Mouse (Mus musculus): ENCODE results near the gene Castor2.

The Castor2 gene

GRCm38 (mm10) chr5:134164688-134165087 lies 65.2 kb downstream of the Castor2 start:
- DNase-seq (ENCODE audit: low read depth, low spot score): no peak

DNA sequence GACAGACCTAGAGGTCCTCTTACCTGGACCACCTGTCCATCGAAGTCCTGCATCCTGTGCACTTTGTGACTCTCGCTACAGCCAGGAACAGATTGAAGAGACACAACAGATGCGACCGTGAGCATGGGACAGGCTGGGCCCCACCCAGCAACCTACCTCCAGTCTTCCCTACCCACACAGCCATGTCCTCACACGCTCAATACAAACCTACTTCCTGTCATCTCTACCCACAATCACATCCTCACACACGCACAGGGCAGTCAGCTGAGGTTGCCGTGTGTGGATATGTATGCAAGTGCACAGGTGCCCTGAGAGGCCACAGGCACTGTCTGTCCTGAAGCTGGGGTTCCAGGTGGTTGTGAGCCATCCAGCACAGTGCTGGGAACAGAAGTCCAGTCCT lies 67.1 kb downstream of the Castor2 start:
- DNase-seq (ENCODE audit: low read depth, low spot score): no peak

DNA sequence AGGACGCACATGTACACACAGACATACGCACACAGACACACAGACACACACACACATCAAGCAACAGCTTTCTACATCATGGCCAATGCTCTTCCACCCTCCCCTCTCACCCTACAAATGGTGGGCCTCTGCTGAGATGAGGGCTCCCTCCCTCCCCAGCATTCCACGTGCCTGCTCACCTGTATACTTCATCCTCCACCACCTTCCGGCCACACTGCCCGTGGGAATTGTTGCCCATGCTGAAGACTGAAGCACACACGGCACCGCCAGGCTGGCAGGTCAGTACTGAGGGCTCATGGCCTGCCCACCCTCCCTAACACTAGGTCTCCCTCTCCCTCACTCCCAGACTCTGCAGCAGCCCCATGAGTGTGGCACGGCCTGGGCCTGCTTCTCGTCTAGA lies 68.5 kb downstream of the Castor2 start:
- DNase-seq (ENCODE audit: low read depth, low spot score): no peak

GRCm38 (mm10) chr5:134169231-134169630 lies 69.7 kb downstream of the Castor2 start:
- no peak for DNase-seq (ENCODE audit: low read depth, low spot score)

- DNase-seq (ENCODE audit: low read depth, low spot score): no peak
Observed at GRCm38 (mm10) chr5:134170167-134170566, 70.7 kb downstream of the Castor2 start.

GRCm38 (mm10) chr5:134173206-134173605 lies 73.7 kb downstream of the Castor2 start:
- DNase-seq (ENCODE audit: low read depth, low spot score): peak; percentile 20

DNA sequence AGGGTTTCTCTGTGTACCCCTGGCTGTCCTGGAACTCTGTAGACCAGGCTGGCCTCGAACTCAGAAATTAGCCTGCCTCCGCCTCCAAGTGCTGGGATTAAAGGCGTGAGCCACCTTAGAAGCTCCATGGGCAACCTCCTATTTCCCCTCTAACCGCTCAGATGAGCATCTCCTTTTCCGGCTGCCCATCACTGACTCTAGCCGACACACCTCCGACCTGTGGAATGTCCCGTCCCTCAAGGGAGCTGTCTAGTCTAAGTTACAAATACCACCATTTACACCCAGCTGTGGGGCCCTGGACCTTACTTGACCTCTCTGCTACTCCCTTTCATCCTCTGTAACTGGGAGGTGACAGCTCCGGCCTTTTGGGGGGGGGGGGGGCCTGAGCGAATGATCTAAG lies 76.2 kb downstream of the Castor2 start:
- DNase-seq (ENCODE audit: low read depth, low spot score): no peak

DNA sequence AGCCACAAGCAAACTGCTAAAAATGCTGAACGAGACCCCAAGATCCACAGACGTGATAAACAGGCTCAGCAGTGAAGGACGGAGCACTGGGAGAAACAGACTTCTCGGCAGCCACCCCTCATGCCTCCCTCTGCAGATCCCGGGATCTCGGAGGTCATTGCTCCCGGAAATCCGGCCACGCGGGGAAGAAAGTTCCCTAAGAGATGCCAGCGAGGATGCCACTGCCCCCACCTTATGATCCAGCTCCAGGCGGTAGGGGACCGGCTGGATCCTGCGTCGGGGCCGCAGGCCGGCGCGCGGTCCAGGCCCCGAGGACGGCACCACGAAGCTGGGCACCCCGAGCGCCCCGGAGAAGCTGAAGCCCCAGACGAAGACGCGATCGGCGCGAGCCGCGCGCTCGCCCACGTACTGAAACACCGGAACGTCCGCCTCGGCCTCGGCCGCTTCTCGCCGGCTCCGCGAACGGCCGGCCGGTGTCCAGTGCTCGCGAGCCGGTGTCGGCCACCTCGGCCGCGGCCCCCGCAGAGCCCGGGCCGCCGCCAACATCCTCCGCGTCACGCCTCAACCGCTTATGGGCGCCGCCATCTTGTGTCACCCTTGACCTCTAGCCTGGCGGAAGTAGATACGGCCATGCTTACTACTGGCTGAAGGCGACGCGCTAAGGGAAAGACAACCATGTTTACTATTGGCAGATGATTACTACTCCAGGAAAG lies 76.8 kb downstream of the Castor2 start, which contains the start of gene Rcc1l:
Rcc1l (minus strand) TSS at position 606 of the 713 bp plus-strand sequence.
- DNase-seq (ENCODE audit: low read depth, low spot score): peak; percentile 72

DNA sequence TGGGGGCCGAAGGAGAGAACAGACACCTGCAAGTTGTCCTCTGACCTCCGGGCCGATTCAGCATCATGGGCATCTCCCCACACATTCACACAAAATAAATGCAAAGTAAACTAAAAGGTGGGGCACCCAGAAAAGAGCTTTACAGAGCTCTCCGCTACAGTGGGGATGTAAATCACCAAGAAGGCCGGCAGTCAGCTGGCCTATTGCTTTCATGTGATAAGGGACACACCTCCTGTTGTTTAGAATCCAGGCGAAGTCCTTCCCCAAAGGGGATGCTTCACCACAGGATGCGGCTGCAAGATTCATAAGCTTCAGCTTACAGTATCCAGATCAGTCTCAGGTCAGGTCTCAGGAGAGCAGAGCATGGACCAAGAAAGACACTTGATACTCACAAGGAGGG lies 79.0 kb downstream of the Castor2 start:
- no peak for DNase-seq (ENCODE audit: low read depth, low spot score)

DNA sequence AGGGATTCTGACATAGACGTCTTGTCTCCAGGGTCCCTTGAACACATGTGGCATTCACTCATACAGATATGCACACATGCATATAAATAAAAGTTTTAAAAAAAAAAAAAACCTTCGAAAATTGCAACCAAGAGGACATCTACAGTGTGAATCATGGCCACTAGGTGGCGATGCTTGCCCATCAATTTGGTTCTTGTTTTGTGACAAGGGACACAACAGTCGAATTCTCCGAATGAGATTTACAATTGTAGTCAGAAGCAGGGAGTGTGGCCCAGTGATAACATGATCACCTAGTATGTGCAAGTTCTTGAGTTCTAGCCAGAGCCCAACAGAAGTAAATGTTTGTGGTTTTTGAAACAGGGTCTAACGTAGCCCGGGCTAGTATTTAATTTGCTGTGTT lies 80.4 kb downstream of the Castor2 start:
- peak; percentile 54 for DNase-seq (ENCODE audit: low read depth, low spot score)

DNA sequence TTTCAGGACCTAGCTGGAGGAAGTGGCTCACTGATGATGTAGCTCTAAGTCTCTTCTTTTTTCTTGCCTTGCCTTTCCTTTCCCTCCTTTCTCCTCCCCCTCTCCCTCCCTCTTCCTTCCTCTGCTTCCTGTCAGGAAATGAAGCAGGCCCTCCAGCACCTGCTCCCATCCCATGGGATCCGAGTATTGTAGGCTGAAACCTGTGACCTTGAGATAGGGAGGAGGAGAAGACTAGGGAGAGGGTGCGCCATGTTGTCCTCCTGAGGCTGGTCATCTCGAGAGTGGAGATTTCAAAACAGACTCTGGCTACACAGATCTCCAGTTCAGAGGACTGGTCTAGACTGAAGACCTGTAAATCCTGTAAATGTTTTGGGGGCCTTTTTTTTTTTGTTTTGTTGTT lies 82.7 kb downstream of the Castor2 start:
- no peak for DNase-seq (ENCODE audit: low read depth, low spot score)

- DNase-seq (ENCODE audit: low read depth, low spot score): no peak
Observed at GRCm38 (mm10) chr5:134182735-134183134, 83.2 kb downstream of the Castor2 start.

GRCm38 (mm10) chr5:134183162-134183561 lies 83.7 kb downstream of the Castor2 start:
- DNase-seq (ENCODE audit: low read depth, low spot score): no peak

- peak; percentile 93 for DNase-seq (ENCODE audit: low read depth, low spot score)
Observed at GRCm38 (mm10) chr5:134183880-134184808, 84.6 kb downstream of the Castor2 start, which contains the start of gene Gtf2ird2. Gene Gtf2ird2 (plus strand): TSS chr5:134184019.

DNA sequence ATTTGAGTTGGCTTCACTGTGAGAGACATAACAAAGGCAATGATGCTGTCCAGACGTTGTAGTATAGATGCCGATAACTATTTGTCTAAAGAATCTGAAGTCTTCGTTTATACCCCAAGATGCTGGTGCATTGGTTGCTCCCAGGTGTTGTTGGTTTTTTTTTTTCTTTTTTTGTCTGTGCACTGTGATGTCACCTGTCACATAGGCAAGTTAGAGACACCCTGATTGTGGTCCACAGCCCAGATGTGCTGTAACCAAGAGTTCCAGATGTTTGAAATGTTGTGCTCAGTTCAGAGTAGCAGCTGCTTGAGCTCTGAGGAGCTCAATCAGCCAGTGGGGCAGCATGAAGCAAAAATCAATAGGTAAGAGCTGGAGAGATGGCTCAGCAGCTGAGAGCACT lies 86.5 kb downstream of the Castor2 start:
- DNase-seq (ENCODE audit: low read depth, low spot score): no peak

DNA sequence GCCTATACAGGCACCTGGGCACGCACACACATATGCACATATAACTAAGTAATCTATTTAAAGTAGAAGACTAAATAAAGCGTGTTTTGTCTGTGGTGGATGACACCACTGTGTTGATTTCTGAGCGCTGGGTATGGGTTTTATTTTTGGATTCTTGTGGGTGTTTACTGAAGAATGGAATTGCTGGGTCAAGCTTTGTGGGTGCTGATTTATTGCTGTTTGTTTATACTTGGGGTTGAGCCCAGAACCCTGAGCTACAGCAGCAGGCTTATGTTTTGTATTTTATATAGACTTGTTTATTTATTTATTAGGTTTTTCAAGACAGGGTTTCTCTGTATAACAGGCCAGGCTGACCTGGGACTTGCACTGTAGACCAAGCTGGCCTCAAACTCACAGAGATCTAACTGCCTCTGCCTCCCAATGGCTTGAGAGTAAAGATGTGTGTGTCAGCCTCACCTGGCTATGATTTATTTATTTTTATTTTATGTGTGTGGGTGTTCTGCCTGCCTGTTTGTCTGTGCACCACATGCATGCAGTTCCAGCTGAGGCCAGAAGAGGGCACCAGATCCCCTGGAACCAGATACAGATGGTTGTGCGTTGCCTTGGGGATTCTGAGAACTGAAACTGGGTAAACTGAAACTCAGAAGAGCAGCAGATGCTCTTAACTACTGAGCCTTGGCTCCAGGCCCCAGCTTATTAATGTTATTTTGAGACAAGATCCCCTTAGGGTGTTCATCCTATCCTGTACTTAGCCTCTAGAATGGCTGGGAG lies 87.6 kb downstream of the Castor2 start:
- peak; percentile 45 for DNase-seq (ENCODE audit: low read depth, low spot score)

DNA sequence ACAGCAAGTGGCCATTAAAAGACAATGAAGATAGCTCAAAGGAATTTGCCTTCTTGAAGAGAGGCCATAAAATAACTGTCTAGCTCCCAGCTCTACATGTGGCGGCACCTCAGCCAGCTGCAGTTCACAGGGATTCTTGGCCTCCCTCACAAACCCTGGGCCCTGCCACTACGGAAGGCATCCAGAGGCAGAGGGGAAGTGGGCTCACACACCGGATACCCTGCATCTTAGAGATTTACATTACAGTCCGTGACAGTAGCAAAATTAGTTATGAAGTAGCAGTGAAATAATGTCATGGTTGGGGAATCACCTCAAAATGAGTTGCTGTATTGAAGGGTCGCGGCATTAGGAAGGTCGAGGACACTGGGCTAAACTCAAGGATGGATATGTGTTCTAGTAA lies 89.1 kb downstream of the Castor2 start:
- no peak for DNase-seq (ENCODE audit: low read depth, low spot score)

DNA sequence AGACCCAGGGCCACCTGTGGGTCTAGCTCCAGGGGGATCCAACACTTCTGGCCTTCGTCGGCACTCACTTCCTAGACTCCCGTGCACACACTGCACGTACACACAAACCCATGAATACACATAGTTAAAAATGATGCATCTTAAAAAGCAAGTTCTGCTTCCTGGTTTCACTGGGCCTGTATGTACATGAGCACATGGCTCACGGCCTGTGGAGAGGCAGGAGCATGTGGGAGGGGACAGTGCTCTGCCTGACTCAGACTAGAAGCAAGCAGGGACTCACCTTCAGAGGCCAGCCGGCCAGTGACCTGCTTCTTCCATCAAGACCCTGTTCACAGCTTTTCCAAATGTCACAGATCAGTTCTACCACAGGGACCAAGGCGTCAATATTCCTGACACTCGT lies 94.2 kb downstream of the Castor2 start:
- no peak for DNase-seq (ENCODE audit: low read depth, low spot score)

Data from c-Kit-negative CD71-positive TER-119-positive erythroid progenitor cells, embryonic 14.5 days (primary cell).